Mouse (Mus musculus) layer of hippocampus, postnatal 14 days (tissue): ENCODE data around the gene Ngrn. TPM values are rescaled to one million over a fixed set of nuclear protein-coding genes. Genes with fewer than 3 reads are reported as not detected.

Experiments
- DNase-seq, 2 experiments: peaks; one replicate each; pipeline ENCODE4 v3.0.0; 2021 to 2022; ENCODE audit warnings: low spot score in 2 of 2, mixed read lengths in 1 of 2
- total RNA-seq, 2 experiments: library from RNA; stranded (reverse); gene quantifications; 2 replicates each; pipeline ENCODE4 v1.2.3; 2021

Gene Ngrn
- total RNA-seq, 2 experiments from 2014 or later = 38.9 to 39.3 TPM

DNA sequence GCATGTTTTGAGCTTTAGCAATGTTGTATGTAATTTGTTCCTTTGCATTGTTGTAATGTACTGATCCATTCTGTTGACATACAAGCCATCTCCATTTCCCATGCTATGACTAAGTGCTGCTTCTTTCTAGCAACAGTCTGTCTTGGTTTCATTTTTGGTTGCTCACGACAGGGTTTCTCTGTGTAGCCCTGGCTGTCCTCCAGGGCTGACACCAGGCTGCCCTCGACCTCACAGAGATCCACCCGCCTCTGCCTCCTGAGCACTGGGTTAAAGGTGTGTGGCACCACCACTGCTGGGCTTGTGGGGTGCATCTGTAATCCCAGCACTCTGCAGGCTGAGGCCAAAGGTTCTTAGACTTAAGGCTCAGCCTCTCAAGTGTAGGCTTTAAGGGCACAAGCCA lies 38.6 kb downstream of the Ngrn start:
- no peak for DNase-seq

DNA sequence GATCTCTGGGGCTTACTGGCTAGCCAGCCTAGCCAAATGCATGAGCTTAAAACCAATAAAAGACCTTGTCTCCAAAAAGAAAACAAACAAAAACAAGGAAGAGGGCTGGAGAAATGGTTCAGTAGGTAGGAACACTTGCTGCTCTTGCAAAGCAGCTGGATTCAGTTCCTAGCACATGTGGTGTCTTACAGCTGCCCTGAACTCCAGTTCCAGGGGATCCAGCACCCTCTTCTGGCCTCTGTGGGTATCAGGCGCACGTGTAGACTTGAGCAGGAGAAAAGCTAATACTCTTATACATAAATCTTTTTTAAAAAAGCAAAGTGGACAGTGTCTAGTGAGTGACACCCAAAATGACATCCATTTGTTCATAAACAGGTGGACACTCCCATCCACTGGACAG lies 40.5 kb downstream of the Ngrn start:
- DNase-seq = no peak

DNA sequence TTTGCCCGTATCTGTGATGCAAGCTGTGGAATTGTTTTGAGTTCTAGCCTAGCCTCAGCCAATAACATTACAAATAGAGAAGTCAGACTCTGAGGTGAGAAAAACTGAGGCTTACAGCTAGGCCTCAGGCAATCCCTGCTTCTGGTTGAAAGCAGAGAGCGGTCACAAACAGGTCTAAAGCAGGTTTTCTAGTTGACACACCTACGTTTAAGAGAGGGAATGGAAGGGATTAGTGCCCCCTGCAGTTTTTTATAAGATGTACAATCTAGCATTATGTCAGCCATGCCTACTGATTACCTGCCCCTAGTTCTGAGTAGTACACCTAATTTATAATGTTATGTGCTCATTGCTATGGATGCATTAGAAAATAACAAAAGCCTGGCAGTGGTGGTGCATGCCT lies 46.8 kb downstream of the Ngrn start:
- DNase-seq = no peak

DNA sequence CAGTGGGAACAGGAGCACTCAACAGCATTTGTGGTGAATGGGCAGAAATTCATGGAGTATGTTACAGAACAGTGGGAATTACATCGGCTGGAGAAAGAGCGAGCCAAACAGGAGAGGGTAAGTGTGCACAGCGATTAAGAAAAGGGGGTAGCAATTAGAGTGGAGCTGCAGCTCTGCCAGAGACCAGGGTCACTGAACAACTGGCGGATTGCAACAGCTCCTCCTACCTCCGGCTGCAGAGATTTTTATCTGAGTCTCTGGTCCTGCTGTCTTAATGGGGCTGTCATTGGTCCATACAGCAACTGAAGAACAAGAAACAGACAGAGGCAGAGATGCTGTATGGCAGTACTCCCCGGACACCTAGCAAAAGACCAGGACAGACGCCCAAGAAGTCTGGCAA lies 49.8 kb downstream of the Ngrn start:
- DNase-seq = no peak

Other genes with a start within 250 kb of the Ngrn start
- gene Zfp710, start 236.4 kb upstream of the Ngrn start, total RNA-seq = 10 to 100 TPM; 17.5 to 18.0 TPM
- 10 to 100 TPM; 70.9 to 75.8 TPM for gene Idh2, start 145.8 kb upstream of the Ngrn start, total RNA-seq
- 10 to 100 TPM; 25.2 to 25.7 TPM for gene Sema4b, start 74.4 kb upstream of the Ngrn start, total RNA-seq
- gene Cib1, start 28.4 kb upstream of the Ngrn start, total RNA-seq = 10 to 100 TPM; 28.1 to 28.8 TPM
- 1 to 10 TPM; 6.3 to 6.4 TPM for gene Gdpgp1, start 28.4 kb upstream of the Ngrn start, total RNA-seq
- gene Ttll13, start 14.8 kb upstream of the Ngrn start, total RNA-seq = 1 to 10 TPM in 1 of 2 experiments, under 1 TPM in 1; 0.95 to 1.6 TPM
- 10 to 100 TPM; 21.4 TPM for gene Vps33b, start 8.4 kb downstream of the Ngrn start, total RNA-seq
- 1 to 10 TPM; 2.4 to 4.9 TPM for gene Prc1, start 33.2 kb downstream of the Ngrn start, total RNA-seq
- 10 to 100 TPM; 14.5 to 15.4 TPM for gene Rccd1, start 63.2 kb downstream of the Ngrn start, total RNA-seq
- gene Unc45a, start 79.8 kb downstream of the Ngrn start, total RNA-seq = 10 to 100 TPM; 40.6 to 47.9 TPM
- 10 to 100 TPM; 45.8 to 46.3 TPM for gene Hddc3, start 81.9 kb downstream of the Ngrn start, total RNA-seq
- 100 to 1,000 TPM; 124 to 139 TPM for gene Man2a2, start 110.2 kb downstream of the Ngrn start, total RNA-seq
- gene Fes, start 126.7 kb downstream of the Ngrn start, total RNA-seq = 1 to 10 TPM; 5.6 to 9.9 TPM
- gene Furin, start 144.2 kb downstream of the Ngrn start, total RNA-seq = 10 to 100 TPM; 48.7 to 50.3 TPM